Mouse (Mus musculus): ENCODE results near the gene Prkag2.
"Not testable (repeated sequence)": the region's sequence is repeated elsewhere in the genome, so short reads cannot be mapped to it uniquely, and the experiment has no call there.

Gene Prkag2

DNA sequence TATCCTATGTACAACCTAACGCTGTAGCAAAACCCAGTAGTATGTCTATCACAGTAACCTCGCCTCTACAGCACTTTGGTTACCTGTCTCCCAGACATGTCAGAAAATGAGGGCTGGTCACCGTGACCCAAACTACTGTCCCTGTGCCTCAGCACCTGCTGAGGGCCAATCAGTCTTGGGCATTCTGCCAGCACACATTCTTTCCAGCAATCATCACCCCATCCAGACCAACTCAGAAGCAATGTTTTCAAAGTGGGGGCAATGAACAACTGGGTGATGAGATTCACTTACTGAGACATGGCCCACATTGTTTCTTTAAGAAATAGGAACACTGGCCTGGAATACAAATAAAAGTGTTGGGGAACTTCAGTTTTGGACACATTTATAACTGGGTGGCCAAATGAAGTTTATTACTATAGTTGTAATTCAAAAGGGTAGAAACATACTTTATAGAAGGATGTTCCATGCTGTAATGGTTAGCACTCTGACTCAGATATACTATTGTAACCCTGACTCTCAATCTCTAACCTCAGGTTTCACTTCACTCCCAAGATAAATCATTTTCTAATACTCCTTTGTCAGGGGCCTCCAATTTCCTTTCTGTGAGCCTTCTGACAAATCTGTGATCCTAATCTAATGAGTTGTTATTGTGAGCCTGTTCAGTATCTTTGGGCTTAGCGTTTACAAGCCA lies 274.9 kb downstream of the Prkag2 start:
- no peak for DNase-seq (ENCODE audit: low spot score)

DNA sequence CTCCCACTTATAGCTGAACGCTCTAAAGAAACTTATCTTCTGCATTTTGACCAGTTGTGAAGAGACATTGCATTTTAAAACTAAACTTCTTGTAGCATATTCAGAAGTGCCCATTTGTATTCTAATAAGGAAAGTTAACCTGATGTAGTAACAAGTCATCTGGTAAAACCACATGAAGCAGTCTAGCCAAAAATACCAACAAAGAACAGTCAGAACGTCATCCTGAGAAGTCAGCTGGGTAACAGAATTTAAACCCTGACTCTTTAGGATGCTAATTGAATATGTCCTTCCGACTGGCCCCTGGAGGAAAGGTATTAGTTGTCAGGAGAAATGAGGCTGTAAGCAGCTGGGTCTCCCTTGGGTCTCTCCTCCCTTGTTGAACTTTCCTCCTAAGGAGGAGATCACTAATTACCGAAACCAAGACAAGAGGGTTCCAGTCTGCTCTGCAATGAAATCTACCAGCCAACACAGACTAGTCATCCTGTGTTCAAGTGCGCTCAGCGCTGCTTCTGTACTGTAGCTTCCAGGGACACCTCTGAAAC lies 276.5 kb downstream of the Prkag2 start:
- no peak for DNase-seq (ENCODE audit: low spot score)

DNA sequence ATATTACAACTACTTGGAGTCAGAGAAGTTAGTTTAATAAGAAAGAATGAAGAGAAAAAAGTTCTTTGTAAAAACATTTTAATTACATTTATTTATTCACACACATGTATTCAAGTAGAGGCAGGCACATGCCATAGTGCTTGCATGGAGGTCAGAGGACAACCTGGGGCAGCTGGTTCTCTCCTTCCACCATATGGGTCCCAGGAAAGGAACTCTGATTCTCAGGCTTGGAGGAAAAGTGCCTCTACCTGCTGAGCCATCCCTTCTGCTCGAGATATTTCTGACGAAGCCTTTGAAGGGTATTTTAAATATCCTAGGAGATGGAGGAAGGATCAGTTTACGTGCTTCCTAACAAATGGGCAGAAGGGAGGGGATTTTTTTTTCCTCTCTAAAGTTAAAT lies 277.7 kb downstream of the Prkag2 start:
- no peak for DNase-seq (ENCODE audit: low spot score)

DNA sequence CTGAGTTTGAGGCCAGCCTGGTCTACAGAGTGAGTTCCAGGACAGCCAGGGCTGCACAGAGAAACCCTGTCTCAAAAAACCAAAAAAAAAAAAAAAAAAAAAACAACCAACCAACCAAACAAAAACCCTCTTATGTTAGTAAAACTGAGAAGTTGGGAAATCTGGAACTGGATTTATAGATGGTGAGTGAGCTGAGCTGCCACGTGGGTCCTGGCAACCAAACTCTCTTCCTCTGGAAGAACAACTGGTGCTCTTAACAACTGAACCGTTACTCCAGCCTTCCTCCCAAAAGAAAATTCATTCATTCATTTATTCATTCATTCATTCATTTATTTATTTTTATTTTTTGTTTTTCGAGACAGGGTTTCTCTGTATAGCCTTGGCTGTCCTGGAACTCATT lies 278.2 kb downstream of the Prkag2 start:
- not testable (repeated sequence) for DNase-seq (ENCODE audit: low spot score)

- DNase-seq (ENCODE audit: low spot score), result no peak
These were observed 279.0 kb downstream of the Prkag2 start for GRCm38 (mm10) chr5:24821403-24821841.

DNA sequence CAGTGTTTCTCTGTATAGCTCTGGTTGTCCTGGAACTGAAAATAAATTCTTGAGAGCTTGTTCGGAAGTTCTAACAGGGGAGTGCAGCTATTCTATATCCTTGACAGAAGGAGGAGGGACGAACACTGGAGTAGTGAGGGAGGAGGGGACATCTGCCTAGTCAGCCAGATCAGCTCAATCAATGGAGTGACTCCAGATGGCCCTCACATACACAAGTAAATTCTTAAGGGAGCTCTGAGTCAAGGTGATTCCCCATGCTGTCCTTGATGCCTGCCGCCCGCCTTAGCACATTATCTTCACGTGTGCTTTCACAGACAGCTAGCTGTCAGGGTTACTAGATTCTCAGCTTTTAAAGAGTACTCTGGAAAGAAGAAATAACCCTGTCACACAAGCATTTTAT lies 279.8 kb downstream of the Prkag2 start:
- DNase-seq (ENCODE audit: low spot score), result no peak

GRCm38 (mm10) chr5:24817191-24817590 lies 283.3 kb downstream of the Prkag2 start:
- DNase-seq (ENCODE audit: low spot score), result no peak

DNA sequence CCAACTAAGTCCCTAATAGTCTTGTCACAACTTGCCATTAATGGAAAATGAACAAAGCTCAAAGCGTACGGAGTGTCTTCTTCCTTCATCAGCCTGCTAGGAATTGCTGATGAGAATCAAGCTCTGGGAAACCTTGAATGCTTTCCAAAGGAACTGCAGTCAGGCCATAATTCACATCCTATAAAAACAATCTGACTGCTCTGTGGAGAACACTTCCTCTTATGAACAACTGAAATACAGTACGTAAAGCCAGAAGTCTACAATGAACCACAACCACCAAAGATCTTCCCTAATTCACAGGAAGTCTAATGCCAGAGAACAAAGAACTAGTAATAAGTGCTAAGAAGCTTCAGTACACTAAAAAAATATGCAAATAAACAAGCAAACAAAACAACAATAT lies 286.5 kb downstream of the Prkag2 start:
- DNase-seq (ENCODE audit: low spot score), result no peak

GRCm38 (mm10) chr5:24813005-24813404 lies 287.4 kb downstream of the Prkag2 start:
- no peak for DNase-seq (ENCODE audit: low spot score)
